Mouse (Mus musculus) limb, embryonic 14.5 days (tissue): ENCODE measurements around the gene Kptn. TPM values are rescaled to one million over a fixed set of nuclear protein-coding genes. Genes with fewer than 3 reads are reported as not detected.

Experiments
- ATAC-seq: fragments of 200-750 bp; cut with Nextera tagmentation; 2 replicates; pipeline ENCODE4 v1.8.0; 2017; ENCODE audit warnings: low read depth, moderate number of reproducible peaks, moderate TSS enrichment; ENCODE audit not compliant: low FRiP score
- DNase-seq: peaks from one replicate; pipeline ENCODE4 v3.0.0-alpha.2; 2015; ENCODE audit warnings: low spot score
- H3K27ac ChIP-seq: fragments of 300-500 bp; sonication (generic); replicated peaks from 2 replicates; pipeline ENCODE4 v1.5.1; 2014; ENCODE audit warnings: low read depth, mild to moderate bottlenecking, low read length, moderate library complexity, mixed read lengths
- H3K27me3 ChIP-seq: fragments of 300-500 bp; sonication (generic); 2 replicates; pipeline ENCODE4 v1.6.1; 2014; ENCODE audit warnings: low read length, mixed read lengths; ENCODE audit not compliant: control insufficient read depth, insufficient read depth
- H3K36me3 ChIP-seq: fragments of 300-500 bp; sonication (generic); 2 replicates; pipeline ENCODE4 v1.6.1; 2014; ENCODE audit warnings: mild to moderate bottlenecking, low read length, moderate library complexity, mixed read lengths; ENCODE audit not compliant: control insufficient read depth, insufficient read depth
- H3K4me1 ChIP-seq: fragments of 300-500 bp; sonication (generic); 2 replicates; pipeline ENCODE4 v1.6.1; 2014; ENCODE audit warnings: antibody characterized with exemption, low read length, mixed read lengths; ENCODE audit not compliant: control insufficient read depth, insufficient read depth
- H3K4me2 ChIP-seq: fragments of 300-500 bp; sonication (generic); replicated peaks from 2 replicates; pipeline ENCODE4 v1.6.1; 2014; ENCODE audit warnings: low read depth, mild to moderate bottlenecking, low read length, moderate library complexity; ENCODE audit not compliant: severe bottlenecking
- H3K4me3 ChIP-seq: fragments of 300-500 bp; sonication (generic); replicated peaks from 2 replicates; pipeline ENCODE4 v1.5.1; 2014; ENCODE audit warnings: low read length
- H3K9ac ChIP-seq: fragments of 300-500 bp; sonication (generic); 2 replicates; pipeline ENCODE4 v1.6.1; 2014; ENCODE audit warnings: mild to moderate bottlenecking, low read depth, low read length, moderate library complexity; ENCODE audit not compliant: severe bottlenecking
- H3K9me3 ChIP-seq: fragments of 300-500 bp; sonication (generic); 2 replicates; pipeline ENCODE4 v1.6.1; 2016; ENCODE audit warnings: low read length; ENCODE audit not compliant: control insufficient read depth
- POLR2A ChIP-seq: fragments of 200-500 bp; IDR thresholded peaks from 2 replicates; pipeline ENCODE4 v1.8.0; 2012; ENCODE audit warnings: inconsistent platforms, mild to moderate bottlenecking, moderate library complexity, borderline replicate concordance; ENCODE audit not compliant: insufficient read depth, insufficient read length; ENCODE audit errors: extremely low read depth
- WGBS: fragments of 180-500 bp; shearing (Covaris S2); extraction: QIAGEN DNeasy Blood & Tissue Kit; methylation state at CpG from one replicate; pipeline ENCODE4 v1.1.7; 2014; 5-methylcytosine and 5-hydroxymethylcytosine counted together
- polyA plus RNA-seq, 2 experiments: library from polyadenylated mRNA; depleted of rRNA in 1 of 2; stranded (reverse) in 1 of 2; unstranded in 1 of 2; fragments of >200 nt; fragmentation: Nextera tagmentation in 1 of 2; extraction: Ambion mirVana in 1 of 2; gene quantifications; 2 replicates each; pipeline versions ENCODE4 v1.2.1 to v1.2.3; 2012 to 2014

The Kptn gene
- polyA plus RNA-seq, 2 experiments, result 28.6 to 38.0 TPM

DNA sequence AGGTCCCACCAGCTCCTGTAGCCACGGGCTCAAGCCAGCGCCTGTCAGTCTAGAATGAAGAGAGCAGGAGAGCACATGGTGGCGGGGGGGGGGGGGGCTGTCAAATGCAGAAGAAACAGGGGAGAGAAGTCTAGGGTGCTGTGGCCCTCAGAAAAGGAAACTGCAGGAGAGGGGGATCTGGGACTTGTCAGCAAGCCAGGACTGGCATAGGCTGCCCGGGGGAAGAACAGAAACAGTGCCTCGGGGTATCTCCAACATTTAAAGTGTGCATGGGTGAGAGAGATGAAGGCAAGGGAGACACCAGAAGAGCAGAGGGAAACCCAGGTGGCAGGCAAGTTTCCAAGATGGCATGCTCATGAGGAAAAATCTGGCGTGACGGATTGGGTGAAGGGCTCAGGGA, 42.3 kb downstream of the Kptn start:
- Histone ChIP-seq H3K9me3 (no peaks in the 10 kb centered on the region), H3K27me3 (peaks cover 27% of the 10 kb centered on the region), H3K4me2 (no peak overlapping the region), H3K4me3 (no peak overlapping the region), H3K36me3 (no peaks in the 10 kb centered on the region), H3K27ac (no peak overlapping the region), H3K4me1 (no peaks in the 10 kb centered on the region), H3K9ac (no peak overlapping the region)
- 74% methylated on average over 6 of the region's 7 CpGs for WGBS
- ATAC-seq (no peak), DNase-seq (no peak)
- TF ChIP-seq POLR2A, result no peak

DNA sequence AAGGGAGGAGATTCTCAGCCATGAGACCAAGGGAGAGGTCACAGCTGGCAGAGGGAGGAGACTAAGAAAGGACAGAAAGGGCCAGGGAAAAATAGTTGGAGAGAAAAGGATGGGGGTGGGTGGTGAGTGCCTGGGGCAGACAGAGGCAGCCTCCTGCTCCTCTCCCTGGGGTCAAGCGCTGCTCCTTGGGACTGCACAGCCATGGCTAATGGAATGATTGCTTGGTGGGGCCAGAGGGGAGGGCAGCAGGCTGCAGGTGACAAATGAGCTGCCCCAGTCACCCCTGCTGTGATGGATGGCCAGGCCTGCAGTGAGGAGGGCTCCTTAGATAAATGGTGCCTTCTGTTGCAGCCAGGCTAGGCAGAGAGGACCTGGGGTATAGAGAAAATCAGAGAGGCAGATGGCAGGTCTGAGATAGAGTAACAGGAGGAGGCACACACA, 52.5 kb downstream of the Kptn start:
- ATAC-seq, result no peak
- no peak overlapping the region for H3K4me3 ChIP-seq
- no peaks in the 10 kb centered on the region for H3K4me1 ChIP-seq
- H3K9ac ChIP-seq, result no peak overlapping the region
- peaks cover 23% of the 10 kb centered on the region; the same call in 1 of the 2 replicates for H3K27me3 ChIP-seq
- no peak overlapping the region for H3K4me2 ChIP-seq
- no peak overlapping the region for H3K27ac ChIP-seq
- WGBS, result no CpG with 5 or more reads among the region's 1 CpGs
- no peak for DNase-seq
- TF ChIP-seq POLR2A, result no peak
- no peaks in the 10 kb centered on the region for H3K9me3 ChIP-seq
- H3K36me3 ChIP-seq, result no peaks in the 10 kb centered on the region

- no peak overlapping the region for H3K9ac ChIP-seq
- no peak overlapping the region for H3K4me3 ChIP-seq
- H3K9me3 ChIP-seq, result no peaks in the 10 kb centered on the region
- no peak overlapping the region for H3K27ac ChIP-seq
- no peak for DNase-seq
- peaks cover 23% of the 10 kb centered on the region; the same call in 1 of the 2 replicates for H3K27me3 ChIP-seq
- WGBS, result 9% methylated on average over 1 of the region's 1 CpGs
- no peak for TF ChIP-seq POLR2A
- H3K4me1 ChIP-seq, result no peaks in the 10 kb centered on the region
- H3K36me3 ChIP-seq, result no peaks in the 10 kb centered on the region
- no peak for ATAC-seq
- no peak overlapping the region for H3K4me2 ChIP-seq
Observed at GRCm38 (mm10) chr7:16172586-16173140, 53.0 kb downstream of the Kptn start.

DNA sequence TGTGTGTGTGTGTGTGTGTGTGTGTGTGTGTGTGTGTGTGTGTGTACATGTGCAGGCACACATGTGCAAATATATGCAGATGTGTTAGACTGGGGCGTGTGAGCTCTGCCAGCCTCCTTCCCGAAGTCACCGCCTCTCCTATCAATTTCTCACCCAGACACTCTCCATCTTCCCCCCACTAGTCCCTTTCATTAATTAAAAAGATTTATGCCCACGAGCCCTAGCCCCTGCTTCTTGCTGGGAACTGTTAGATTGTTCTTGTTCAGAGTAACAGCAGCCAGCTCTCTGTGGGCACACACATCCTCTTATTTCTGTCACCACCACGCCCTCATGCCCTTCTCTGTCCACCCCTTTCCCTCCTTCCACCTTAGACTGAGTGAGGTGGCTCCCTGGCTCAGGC, 53.5 kb downstream of the Kptn start:
- no peak for DNase-seq

DNA sequence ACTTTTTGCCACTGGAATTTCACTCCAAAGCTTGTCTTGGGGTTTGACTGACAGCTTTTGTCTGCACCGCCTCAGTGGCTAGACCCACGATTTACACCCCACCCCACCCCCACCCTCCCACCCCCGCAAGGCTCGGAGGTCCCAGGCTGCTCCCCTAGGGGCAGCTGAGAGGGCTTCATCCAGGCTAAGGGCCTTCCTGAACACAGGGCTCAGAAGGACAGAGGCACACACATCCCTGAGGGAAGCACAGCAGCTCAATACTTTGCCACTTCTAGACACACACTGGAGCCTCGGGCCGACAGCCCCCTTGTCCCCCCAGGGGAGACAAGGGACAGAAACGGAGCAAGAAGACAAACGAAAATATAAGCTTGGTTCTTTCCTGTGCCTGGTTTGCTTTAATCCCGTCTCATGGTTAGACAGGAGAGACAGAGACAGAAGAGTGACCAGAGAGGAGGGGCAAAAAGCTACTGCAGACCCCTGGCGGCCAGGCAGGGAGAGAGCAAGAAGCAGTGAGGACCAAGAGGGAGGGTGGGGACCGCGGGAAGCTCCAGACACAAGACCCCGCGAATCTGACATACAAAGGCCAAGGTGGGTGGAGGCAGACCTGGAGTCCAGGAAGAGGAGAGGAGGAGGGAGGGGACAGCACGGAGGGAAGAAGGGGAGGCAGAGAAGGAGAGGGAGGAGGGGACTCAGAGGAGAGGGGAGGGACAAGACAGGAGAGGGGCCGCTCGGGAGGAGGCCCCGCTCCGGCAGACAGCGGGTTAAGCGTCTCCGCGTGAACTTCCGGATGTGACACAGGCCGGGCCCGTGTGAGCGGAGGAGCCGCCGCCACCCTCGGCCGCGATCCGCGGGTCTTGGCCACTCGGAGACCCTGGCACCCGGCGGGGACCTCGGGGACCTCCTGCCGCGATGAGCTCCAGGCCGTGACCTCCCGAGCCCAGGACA, 55.2 kb downstream of the Kptn start, which contains the start of gene Meis3:
Gene Meis3, plus strand, starts transcription at position 494 of the 945 bp plus-strand sequence.
- peak within 1 kb of the TSS; percentile 61 for H3K9ac ChIP-seq
- ATAC-seq, result peak; percentile 69
- peak within 1 kb of the TSS; percentile 49 for H3K4me3 ChIP-seq
- no peak within 1 kb of the TSS for H3K27ac ChIP-seq
- no peaks in the 10 kb centered on the region for H3K9me3 ChIP-seq
- H3K4me2 ChIP-seq, result peak within 1 kb of the TSS; percentile 71
- H3K4me1 ChIP-seq, result no peaks in the 10 kb centered on the region
- no peak for TF ChIP-seq POLR2A
- 1% methylated on average over 35 of the region's 42 CpGs for WGBS
- no peaks in the 10 kb centered on the region for H3K36me3 ChIP-seq
- peak; percentile 40 for DNase-seq
- H3K27me3 ChIP-seq, result peaks cover 23% of the 10 kb centered on the region; the same call in 1 of the 2 replicates

More for the DNA sequence above, 53.5 kb downstream of the Kptn start:
- WGBS, result 6% methylated on average over 5 of the region's 5 CpGs
- Histone ChIP-seq H3K27me3 (peaks cover 23% of the 10 kb centered on the region; the same call in 1 of the 2 replicates), H3K9ac (no peak overlapping the region), H3K36me3 (no peaks in the 10 kb centered on the region), H3K4me3 (no peak overlapping the region), H3K9me3 (no peaks in the 10 kb centered on the region), H3K4me2 (no peak overlapping the region), H3K27ac (no peak overlapping the region), H3K4me1 (no peaks in the 10 kb centered on the region)
- no peak for TF ChIP-seq POLR2A
- no peak for ATAC-seq
